Mouse (Mus musculus) large intestine, adult 2 months (tissue): ENCODE results near the gene Glb1l2. TPM values are rescaled to one million over a fixed set of nuclear protein-coding genes. Genes with fewer than 3 reads are reported as not detected.

Experiments used
- DNase-seq: peaks from one replicate; pipeline ENCODE4 v3.0.0-alpha.2; 2012; ENCODE audit warnings: low read depth, low spot score
- WGBS: fragments of 180-500 bp; shearing (Covaris S2); methylation state at CpG from one replicate; pipeline ENCODE4 v1.1.7; 2018; 5-methylcytosine and 5-hydroxymethylcytosine counted together
- polyA plus RNA-seq: library from polyadenylated mRNA; depleted of rRNA; stranded (reverse); fragments of >200 nt; gene quantifications from 2 replicates; pipeline ENCODE4 v1.2.3, GENCODE M21; 2012; rRNA removed

The Glb1l2 gene
- 1.9 and 2.0 TPM in 2 replicates for polyA plus RNA-seq

DNA sequence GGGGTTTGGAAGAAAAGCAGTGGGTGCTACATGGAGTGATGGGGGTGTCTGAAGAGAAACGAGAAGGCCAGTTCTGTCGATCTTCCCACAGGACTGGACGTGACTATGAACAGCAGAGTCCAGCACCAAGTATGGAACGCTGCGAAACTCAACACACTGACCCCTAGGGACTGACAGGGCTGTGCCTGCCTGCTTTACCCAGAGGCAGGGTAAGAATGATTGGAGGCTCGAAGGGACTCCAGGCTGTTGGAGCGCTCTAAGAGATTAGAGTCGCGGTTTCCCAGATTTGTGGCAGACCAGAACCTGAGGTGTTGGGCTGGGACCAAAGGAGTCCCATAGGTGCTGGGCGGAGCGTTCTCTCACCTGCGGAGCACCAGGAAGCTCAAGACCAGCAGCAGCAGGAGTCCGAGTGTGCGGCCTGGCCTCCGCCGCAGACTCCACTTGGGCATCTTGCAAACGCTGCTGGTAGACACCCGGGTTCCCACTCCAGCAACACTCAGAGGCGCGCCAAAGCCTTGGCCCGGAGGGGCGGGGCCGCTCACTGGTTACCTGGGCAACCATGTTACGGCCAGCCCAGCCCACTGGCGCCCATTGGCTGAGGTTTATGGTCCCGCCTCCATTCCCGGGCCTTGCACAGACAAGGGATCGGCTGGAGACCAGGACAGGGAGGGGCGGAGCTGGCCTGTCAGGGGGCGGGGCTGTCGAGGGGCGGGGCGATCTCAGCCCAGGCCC is at the start of gene Glb1l2:
Gene Glb1l2, minus strand, starts transcription at position 534 of the 732 bp plus-strand sequence.
- 3% methylated on average over 33 of the region's 33 CpGs for WGBS
- DNase-seq, result no peak

DNA sequence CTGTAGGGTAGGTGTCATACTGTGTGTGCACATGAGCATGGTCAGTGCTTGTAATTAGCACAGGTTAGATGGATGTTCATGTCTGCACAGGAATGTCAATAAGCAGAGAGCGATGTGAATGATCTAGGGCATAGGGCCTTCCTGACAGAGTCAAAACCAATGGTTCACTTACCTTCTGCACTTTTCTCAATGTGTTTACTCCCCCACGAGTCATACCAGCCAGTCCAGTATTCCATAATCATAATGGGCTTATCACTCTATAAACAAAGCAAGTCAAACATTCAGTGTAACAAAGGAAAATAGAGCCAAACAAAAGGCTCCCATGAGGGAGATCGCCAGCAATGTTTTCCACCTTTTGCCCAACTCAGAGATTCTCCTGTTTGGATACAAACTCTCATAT is 24.8 kb upstream of the Glb1l2 start:
- no peak for DNase-seq
- 47% methylated on average over 3 of the region's 3 CpGs for whole genome bisulfite sequencing

DNA sequence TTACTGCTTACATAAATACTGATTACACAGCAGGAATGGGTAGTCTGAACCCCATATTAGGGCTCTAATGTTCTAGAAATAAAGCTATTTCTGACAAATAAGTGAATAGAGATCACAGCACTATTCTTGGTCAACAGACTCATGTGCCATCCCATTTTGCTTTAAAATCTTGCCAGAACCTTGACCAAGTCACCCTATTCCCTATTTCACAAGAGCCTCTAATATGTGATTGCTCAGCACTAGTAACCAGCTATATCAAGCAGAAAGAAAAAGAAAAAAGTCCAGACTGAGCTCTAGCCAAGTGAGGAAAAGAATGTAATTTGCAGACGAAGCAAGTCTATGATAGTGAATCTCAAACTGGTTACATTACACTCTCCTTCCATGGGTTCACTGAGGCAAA is 13.7 kb upstream of the Glb1l2 start:
- 68% methylated on average over 1 of the region's 1 CpGs for WGBS

DNA sequence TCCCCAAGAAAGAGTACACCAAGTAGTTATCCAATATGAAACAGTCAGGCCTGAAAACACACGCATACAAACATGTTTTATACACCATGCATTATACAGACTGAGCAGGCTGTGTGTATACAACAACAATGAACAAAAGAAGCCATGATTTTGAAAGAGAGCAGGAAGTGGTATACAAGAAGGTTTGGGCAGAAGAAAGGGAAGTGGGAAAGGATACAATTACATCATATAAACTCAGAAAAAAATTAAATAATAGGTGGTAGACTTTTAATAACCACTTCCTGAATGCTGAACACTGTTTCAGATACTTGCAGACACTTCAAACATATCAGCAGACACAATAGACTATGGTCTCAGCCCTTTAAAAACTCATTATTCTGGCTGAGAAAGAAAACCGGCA is 2.5 kb upstream of the Glb1l2 start:
- WGBS, result 70% methylated on average over 2 of the region's 2 CpGs
- DNase-seq, result no peak

More for the DNA sequence above, 13.7 kb upstream of the Glb1l2 start:
- no peak for DNase-seq

DNA sequence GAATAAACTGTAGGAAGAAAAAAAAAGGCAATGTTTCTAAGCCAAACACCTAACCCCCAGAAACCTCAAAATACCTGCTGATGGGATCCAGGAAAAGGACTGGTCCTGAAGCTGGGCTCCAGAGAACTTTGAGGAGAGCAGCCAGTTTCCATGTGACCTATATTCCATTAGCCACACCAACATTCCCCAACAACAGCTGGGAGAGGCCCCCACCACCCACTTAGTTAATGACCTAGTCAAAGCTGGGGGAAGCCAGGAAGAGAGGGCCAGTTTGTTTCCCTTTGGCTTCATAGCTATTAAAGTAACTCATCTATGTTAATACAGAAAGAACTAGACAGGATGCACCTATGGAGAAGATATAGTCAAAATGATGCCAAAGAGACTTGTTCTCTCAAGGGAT is 1.9 kb downstream of the Glb1l2 start:
- no peak for DNase-seq

DNA sequence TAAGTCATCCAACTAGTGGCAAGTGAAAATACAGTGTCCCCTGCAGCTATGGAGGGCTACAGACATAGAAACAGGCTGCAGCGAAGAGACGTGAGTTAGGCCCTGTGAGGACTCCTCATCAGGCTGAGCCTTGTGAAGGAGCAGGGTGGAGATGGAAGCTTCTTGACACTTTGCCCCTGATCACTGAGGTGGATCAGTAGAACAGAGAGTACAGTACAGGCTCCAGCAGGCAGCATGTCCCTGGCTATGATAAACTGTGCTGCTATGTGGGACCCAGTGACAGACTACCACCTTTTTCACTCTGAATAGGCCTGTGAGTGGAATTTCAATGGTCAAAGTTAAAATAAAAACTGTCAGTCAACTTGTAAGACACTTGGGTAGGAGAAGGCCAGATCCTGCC is 5.9 kb downstream of the Glb1l2 start:
- no peak for DNase-seq
- 94% methylated on average over 2 of the region's 2 CpGs for WGBS

DNA sequence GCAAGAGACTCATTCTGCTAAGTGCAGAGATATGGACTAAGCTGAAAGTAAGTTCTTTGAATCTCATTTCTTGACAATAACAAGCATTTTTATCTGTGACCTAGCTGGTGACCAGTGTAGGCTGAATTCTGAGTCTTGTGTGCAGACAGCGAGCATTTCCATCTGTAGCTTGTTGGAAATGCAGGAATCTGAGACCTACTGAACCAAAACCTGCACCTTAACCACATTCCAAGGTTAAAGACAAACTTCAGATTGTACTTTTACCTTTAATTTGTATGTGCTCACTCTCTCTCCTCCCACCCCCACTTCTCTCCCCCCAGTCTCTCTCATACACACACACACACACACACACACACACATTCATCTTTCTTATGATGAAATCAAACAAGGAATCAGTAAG is 7.5 kb downstream of the Glb1l2 start:
- WGBS, result 53% methylated on average over 1 of the region's 1 CpGs
- no peak for DNase-seq

DNA sequence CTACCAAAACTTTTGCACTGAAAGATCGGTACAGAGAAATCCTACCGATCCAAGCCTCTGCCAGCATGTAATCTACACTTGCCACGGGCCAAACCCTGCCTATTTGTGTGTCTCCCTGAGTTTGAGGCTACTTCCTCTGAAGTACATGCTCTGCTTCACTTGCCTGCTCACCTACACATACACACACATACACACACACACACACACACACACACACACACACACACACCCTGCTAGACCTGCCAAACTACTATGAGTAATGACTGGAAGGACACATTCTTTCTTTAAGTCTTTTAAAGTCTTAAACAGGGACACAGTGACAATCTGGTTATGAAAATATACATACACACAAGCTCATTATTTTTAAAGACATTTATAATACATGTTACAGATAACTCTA is 8.1 kb downstream of the Glb1l2 start:
- 85% methylated on average over 3 of the region's 3 CpGs for WGBS
- no peak for DNase-seq

DNA sequence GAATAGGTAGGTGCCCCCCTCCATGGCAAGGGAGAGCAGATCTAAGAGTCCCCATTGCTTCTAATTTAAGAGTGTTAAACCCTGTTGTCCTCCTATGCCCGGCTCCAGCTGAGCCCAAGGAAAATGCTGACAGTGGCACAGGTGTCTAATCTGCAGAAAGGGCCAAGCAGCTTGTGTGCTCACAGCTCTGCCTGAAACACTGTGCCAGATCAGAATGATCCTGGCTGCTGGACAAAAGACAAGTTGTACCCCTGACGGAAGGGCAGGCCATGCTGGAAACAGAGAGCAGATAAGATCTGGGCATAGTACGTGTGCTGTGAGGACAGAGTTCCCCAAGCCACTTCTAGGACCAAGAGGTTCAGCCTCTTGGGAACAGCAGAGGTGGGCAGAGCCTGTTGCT is 13.4 kb downstream of the Glb1l2 start:
- WGBS, result 67% methylated on average over 3 of the region's 3 CpGs
- DNase-seq, result no peak

DNA sequence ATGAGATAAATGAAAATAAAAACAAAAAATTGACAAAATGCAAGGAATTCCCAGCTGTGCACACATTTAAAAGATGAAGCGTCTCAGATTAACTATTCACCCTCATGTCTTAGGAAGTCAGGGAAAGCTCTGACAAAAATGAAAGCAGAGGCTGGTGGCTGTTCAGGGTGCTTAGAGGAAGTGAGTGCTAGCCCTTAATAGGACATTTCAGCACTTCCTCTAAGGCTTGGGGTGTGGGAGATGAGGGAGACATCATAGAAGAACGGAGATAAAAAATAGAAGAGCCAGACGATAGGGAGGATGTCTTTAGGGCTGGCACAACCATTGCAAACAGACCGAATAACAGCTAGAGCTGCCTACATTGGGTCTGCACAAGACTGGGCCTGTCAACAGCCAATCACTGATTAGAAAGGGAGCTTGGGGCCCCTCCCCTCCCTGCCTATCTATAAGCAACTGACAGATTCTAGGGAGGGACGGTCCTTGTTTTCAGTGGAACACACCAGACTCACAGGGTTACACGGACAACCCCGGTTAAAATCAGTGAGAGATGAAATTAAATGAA is 22.8 kb downstream of the Glb1l2 start:
- no peak for DNase-seq
- WGBS, result 69% methylated on average over 7 of the region's 7 CpGs

DNA sequence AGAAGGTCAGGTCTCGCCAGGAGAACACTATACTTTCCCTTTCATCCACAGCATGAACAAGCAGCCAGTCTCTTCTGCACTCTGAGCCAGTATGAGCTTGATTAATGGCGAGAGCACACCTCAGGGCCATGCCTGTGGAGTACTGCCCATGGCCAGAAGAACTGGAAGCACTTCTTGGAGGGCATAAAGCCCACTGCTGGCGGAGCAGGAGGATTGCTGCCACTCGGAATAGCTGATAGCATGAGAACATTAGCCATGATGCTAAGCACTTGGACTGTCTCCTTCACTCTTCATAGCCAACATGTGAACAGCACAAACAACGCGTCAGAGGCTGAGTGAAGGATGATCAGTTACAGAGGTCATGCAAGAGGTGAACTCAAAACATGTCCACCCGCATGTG is 27.8 kb downstream of the Glb1l2 start:
- DNase-seq, result no peak
- WGBS, result 77% methylated on average over 7 of the region's 7 CpGs

DNA sequence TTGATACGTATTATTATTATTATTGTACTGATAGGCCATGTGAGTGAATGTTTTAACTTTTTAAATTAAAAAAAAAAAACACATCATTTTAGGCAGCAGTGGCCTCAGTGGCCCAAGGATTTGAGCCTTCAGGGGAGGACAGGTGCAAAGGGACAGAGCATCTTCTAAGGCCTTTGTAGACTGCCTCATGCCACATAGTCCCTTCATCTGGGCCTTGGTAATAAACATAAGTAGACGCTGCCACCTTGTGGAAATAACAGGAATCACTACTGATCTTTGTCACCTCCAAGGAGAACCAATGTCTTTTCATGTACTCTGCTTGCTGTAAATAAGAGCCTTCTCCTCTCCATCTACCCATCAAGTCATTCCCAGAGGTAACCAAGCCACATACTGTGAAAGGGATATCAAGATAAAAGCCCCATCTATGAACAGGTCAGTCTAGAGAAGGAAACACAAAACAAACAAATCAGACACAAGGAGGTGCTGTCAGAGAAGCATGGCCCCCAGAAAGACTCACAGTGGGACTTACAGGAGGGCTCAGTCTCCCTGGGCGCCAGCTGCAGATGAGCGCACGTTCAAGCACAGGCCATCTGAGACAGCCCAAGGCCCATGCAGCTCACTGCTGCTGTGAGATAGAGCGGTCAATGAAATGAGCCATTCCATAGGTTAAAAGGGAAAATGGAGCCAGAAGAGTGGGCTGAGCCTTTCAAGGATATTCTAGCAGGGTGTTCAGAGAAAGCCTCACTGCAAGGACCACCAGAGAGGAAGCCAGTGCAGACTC is 30.0 kb downstream of the Glb1l2 start:
- peak; percentile 6 for DNase-seq
- 60% methylated on average over 6 of the region's 6 CpGs for WGBS

DNA sequence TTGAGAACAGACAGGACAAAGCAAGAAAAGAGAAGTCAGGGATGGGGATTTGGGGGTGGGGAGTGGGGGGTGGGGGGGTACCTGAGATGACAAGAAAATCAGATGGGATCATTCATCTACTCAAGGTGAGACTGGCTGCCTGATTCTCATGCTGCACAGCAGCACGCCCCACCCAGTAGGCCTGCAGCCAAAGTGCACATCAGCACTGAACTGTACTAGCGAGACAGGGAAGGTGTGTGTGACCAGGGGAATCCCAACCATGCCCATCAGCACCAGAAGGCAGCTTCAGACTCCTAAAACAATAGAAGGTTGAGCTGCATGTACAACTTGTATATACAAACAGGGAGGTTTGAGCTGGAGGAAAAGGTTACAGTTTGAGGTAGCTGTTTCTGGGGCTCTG is 30.6 kb downstream of the Glb1l2 start:
- 50% methylated on average over 2 of the region's 2 CpGs for WGBS
- no peak for DNase-seq

DNA sequence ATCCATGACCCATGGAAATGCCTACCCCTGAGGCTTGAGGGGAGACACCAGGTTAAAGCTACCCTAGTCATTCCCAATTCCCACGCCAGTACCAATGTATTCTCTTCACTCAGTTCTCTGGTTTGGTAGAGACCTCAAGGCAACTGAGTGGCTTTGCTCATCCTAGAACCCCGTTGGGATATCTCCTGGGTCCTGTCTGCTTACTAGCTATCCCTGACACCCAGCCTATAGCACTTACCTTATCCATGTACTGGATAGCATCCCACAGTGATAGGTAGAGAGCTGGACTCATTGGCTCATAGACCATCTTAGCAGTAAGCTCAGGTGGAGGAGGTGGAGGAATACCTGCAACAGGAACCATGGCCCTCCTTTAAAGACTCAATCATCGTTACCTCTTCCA is 38.1 kb downstream of the Glb1l2 start:
- no peak for DNase-seq
- WGBS, result 71% methylated on average over 3 of the region's 3 CpGs

DNA sequence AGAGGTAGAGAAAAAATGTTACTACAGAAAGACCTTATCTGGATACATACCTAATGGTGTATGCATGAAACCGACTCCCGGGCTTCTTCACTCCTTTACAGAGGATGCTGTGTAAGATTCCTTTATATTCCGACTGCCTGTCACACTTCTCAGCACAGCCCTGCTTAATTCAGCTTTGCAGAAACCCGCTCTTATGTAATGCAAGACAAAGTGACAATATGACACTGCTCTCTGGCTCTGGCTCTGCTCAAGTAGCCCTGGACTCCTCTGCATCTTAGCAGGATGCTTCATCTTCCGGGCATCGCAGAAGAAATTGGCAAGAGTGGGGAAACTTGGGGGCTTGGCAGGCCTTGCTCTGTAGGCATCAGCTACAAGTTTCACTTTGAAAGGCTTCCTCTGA is 43.8 kb downstream of the Glb1l2 start:
- no peak for DNase-seq
- 87% methylated on average over 6 of the region's 6 CpGs for WGBS

DNA sequence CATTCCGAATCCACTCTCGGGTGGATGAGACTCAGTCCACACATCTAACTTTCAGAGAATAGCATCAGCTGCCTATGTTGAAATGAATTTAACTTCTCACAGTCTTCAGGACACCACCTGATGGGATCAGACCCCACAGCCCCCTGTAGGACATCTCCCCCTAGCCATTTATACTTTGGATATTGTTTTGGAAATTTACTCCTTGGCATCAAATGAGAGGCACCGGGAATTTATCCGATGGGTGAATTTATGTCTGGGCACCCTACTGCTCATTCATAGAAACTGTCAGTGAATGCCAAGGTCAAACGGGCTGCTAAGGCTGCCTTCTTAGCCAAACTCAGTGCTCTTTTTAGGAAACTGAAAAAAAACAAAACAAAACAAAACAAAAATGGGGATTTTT is 45.7 kb downstream of the Glb1l2 start:
- no peak for DNase-seq
- WGBS, result 77% methylated on average over 5 of the region's 5 CpGs

DNA sequence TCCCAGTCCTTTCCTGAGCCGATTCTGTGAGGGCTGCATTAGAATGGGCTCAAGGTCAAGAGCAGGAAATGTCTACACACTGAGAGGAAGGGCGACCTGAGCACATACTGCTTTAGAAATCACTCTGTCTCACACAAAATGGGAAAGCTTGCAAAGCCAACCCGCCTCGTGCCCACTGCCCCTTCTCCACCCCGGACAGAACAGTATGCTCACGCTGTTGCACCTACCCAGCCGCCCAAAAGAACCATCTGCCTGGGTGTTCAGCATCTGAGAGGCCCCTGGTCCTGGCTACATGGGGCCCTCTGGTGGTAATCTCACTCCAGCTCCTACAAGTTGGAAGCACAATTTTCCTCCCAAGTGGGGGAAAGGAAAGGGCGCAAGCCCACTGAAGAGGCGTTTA is 46.2 kb downstream of the Glb1l2 start:
- WGBS, result 35% methylated on average over 9 of the region's 9 CpGs
- DNase-seq, result no peak

DNA sequence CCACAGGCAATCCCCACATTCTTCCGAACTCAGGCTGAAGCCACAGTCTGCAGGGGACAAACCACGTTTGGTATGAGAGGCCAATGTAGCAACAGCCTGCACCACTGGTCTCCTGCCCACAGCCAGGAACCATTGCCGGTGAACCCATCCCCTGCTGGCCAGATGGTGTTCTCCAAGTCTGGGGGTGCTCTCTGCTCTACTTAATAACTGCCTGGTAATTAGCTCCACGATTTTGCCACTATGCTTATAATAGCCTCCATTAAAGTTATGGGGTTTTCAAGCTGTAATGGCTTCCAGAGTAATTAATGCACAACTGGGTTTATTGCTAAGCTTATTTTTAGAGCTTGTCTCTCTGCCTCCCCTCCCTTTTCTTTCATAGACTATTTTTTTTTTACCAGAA is 57.4 kb downstream of the Glb1l2 start:
- DNase-seq, result no peak
- 69% methylated on average over 4 of the region's 4 CpGs for WGBS

DNA sequence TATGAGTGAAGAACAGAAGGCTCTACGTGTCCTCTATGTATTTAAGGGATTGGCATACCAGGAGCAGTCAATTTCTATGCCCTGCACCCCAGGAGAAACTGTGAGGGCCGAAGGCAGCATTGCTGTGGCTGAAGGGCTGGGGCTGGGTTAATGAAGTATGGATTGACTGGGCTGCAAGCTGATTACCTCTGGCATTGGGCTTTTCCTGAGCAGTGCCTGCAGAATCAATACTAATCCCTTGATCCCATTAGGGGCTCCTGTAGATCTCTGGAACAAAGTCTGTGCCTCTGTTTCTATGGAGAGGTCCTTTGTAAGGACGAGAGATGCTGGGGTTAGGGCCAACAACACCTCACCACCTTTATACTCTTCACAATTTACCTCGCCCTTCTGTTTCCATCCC is 59.1 kb downstream of the Glb1l2 start:
- WGBS, result 44% methylated on average over 4 of the region's 4 CpGs
- no peak for DNase-seq

DNA sequence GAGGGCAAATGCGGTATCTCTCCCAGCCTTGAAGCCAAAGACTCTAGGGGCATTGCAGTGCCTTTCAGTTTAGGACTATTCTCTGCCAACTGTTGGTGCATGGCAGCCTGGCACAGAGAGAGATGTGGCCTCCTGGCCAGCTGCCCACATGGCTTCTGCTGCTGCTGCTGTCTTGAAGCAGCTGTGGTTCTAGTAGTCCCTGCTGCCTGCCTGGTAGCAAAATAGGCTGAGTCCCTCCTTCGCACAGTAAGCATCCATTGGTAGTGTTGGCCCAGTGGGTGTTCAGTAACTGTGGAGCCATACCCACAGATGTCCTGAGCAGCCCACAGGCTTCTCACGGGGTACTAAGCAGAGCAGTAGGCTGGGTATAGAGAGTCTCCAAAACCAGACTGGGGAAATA is 63.5 kb downstream of the Glb1l2 start:
- no peak for DNase-seq
- WGBS, result 88% methylated on average over 3 of the region's 3 CpGs

DNA sequence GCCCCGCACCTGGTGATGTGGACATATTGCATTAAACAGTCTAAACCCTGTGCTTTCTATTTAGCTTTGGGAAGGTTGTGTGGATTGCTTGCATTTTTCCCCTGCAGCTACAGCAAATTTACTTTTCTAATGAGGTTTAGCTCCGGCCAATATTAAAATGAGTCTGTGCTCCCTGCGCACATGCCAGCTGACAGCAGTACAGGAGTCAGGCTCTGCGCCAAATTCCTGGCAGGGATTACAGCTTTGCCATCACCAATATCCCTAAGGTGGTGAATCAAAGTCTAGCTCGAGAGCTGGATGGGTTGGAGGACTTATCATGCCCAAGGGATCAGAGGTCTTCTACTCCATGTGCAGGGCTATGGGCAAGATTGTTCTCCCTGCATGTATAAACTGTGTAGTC is 69.2 kb downstream of the Glb1l2 start:
- no peak for DNase-seq
- 66% methylated on average over 5 of the region's 5 CpGs for WGBS
